Mouse (Mus musculus) left cerebral cortex, postnatal 4 days (tissue): Measurements from ENCODE around the gene Wipf2. TPM values are rescaled to one million over a fixed set of nuclear protein-coding genes. Genes with fewer than 3 reads are reported as not detected.
"Not testable (repeated sequence)": the region's sequence is repeated elsewhere in the genome, so short reads cannot be mapped to it uniquely, and the experiment has no call there.

Experiments
- DNase-seq: peaks from one replicate; pipeline ENCODE4 v3.0.0-alpha.2; 2022
- intact Hi-C: fragments of 180-260 bp; cut with DNase I; formaldehyde crosslinking; loops from one replicate; pipeline ENCODE4 v1.15.1; 2025
- total RNA-seq, 2 experiments: library from RNA; stranded (reverse); gene quantifications; 2 replicates each; pipeline ENCODE4 v1.2.3; 2021

Wipf2 gene
- total RNA-seq, 2 experiments from 2014 or later, result 22.1 to 24.3 TPM

GRCm38 (mm10) chr11:98928186-98928893, 64.9 kb downstream of the Wipf2 start:
- intact Hi-C loops, result loop anchor here (10.0 kb wide), 1 partner anchor 196 kb away; no protein-coding TSS in a partner anchor

GRCm38 (mm10) chr11:98929503-98929902, 66.1 kb downstream of the Wipf2 start:
- intact Hi-C loops, result loop anchor here (10.0 kb wide), 1 partner anchor 195 kb away; no protein-coding TSS in a partner anchor
- DNase-seq, result peak; percentile 71

More at GRCm38 (mm10) chr11:98928186-98928893, 64.9 kb downstream of the Wipf2 start:
- DNase-seq, result peak; percentile 61

- peak; percentile 62 for DNase-seq
- intact Hi-C loops, result no loop called here
Observed at GRCm38 (mm10) chr11:98930127-98930601, 66.7 kb downstream of the Wipf2 start.

- intact Hi-C loops, result no loop called here
- no peak for DNase-seq
Observed at GRCm38 (mm10) chr11:98930773-98931512, 67.5 kb downstream of the Wipf2 start.

GRCm38 (mm10) chr11:98931513-98932292, 68.3 kb downstream of the Wipf2 start:
- peak; percentile 73 for DNase-seq
- intact Hi-C loops, result no loop called here

- intact Hi-C loops, result no loop called here
- DNase-seq, result no peak
Observed at GRCm38 (mm10) chr11:98932293-98933091, 69.1 kb downstream of the Wipf2 start.

GRCm38 (mm10) chr11:98933151-98933550, 69.7 kb downstream of the Wipf2 start:
- peak; percentile 71 for DNase-seq
- intact Hi-C loops, result no loop called here

- intact Hi-C loops, DNase-seq: not testable (repeated sequence)
Observed at GRCm38 (mm10) chr11:98933847-98934246, 70.4 kb downstream of the Wipf2 start.

- no peak for DNase-seq
- intact Hi-C loops, result no loop called here
Observed at GRCm38 (mm10) chr11:98934367-98934766, 70.9 kb downstream of the Wipf2 start.

- DNase-seq, result no peak
- intact Hi-C loops, result no loop called here
Observed at GRCm38 (mm10) chr11:98935123-98935522, 71.7 kb downstream of the Wipf2 start.

GRCm38 (mm10) chr11:98936170-98936569, 72.7 kb downstream of the Wipf2 start:
- intact Hi-C loops, result no loop called here
- DNase-seq, result no peak

- intact Hi-C loops, result no loop called here
- no peak for DNase-seq
Observed at GRCm38 (mm10) chr11:98936606-98937409, 73.4 kb downstream of the Wipf2 start.

- DNase-seq, result peak; percentile 79
- intact Hi-C loops, result no loop called here
Observed at GRCm38 (mm10) chr11:98937410-98937913, 74.0 kb downstream of the Wipf2 start.

GRCm38 (mm10) chr11:98937914-98938694, 74.7 kb downstream of the Wipf2 start:
- intact Hi-C loops, result no loop called here
- DNase-seq, result no peak

- DNase-seq, result no peak
- intact Hi-C loops, result no loop called here
Observed at GRCm38 (mm10) chr11:98938701-98939083, 75.3 kb downstream of the Wipf2 start.

GRCm38 (mm10) chr11:98939084-98939952, 75.9 kb downstream of the Wipf2 start:
- no peak for DNase-seq
- intact Hi-C loops, result no loop called here

- DNase-seq, result no peak
- intact Hi-C loops, result no loop called here
Observed at GRCm38 (mm10) chr11:98939953-98940641, 76.7 kb downstream of the Wipf2 start.
